Mouse (Mus musculus) c-Kit-positive CD71-positive TER-119-negative erythroid progenitor cells, embryonic 14.5 days (primary cell): ENCODE results near the gene Nrxn3.

ENCODE experiments used
- DNase-seq: peaks from one replicate; pipeline ENCODE4 v3.0.0-alpha.2; 2013; ENCODE audit warnings: low read depth

Gene Nrxn3

GRCm38 (mm10) chr12:89817072-89817773, 1094.5 kb downstream of the Nrxn3 start:
- no peak for DNase-seq

- no peak for DNase-seq
These were observed 1095.5 kb downstream of the Nrxn3 start for GRCm38 (mm10) chr12:89818200-89818599.

- no peak for DNase-seq
These were observed 1099.5 kb downstream of the Nrxn3 start for GRCm38 (mm10) chr12:89822141-89822540.

GRCm38 (mm10) chr12:89829927-89830326, 1107.3 kb downstream of the Nrxn3 start:
- no peak for DNase-seq

GRCm38 (mm10) chr12:89830350-89830749, 1107.7 kb downstream of the Nrxn3 start:
- DNase-seq, result no peak

- no peak for DNase-seq
These were observed 1108.6 kb downstream of the Nrxn3 start for GRCm38 (mm10) chr12:89831300-89831699.

- no peak for DNase-seq
These were observed 1113.6 kb downstream of the Nrxn3 start for GRCm38 (mm10) chr12:89836271-89836670.

- DNase-seq, result no peak
These were observed 1120.2 kb downstream of the Nrxn3 start for GRCm38 (mm10) chr12:89842861-89843260.

- no peak for DNase-seq
These were observed 1125.4 kb downstream of the Nrxn3 start for GRCm38 (mm10) chr12:89848116-89848515.

- DNase-seq, result no peak
These were observed 1131.7 kb downstream of the Nrxn3 start for GRCm38 (mm10) chr12:89854355-89854754.

GRCm38 (mm10) chr12:89867124-89867523, 1144.4 kb downstream of the Nrxn3 start:
- no peak for DNase-seq

GRCm38 (mm10) chr12:89882617-89883370, 1160.1 kb downstream of the Nrxn3 start:
- DNase-seq, result no peak

- no peak for DNase-seq
These were observed 1161.9 kb downstream of the Nrxn3 start for GRCm38 (mm10) chr12:89884576-89884975.

- no peak for DNase-seq
These were observed 1166.0 kb downstream of the Nrxn3 start for GRCm38 (mm10) chr12:89888647-89889046.

GRCm38 (mm10) chr12:89896901-89897300, 1174.2 kb downstream of the Nrxn3 start:
- no peak for DNase-seq

- DNase-seq, result no peak
These were observed 1186.9 kb downstream of the Nrxn3 start for GRCm38 (mm10) chr12:89909578-89909977.

GRCm38 (mm10) chr12:89918138-89918829, 1195.6 kb downstream of the Nrxn3 start:
- DNase-seq, result no peak

- no peak for DNase-seq
These were observed 1209.7 kb downstream of the Nrxn3 start for GRCm38 (mm10) chr12:89932338-89932737.

GRCm38 (mm10) chr12:89933630-89934029, 1211.0 kb downstream of the Nrxn3 start:
- no peak for DNase-seq

- no peak for DNase-seq
These were observed 1218.1 kb downstream of the Nrxn3 start for GRCm38 (mm10) chr12:89940746-89941145.

- DNase-seq, result no peak
These were observed 1223.3 kb downstream of the Nrxn3 start for GRCm38 (mm10) chr12:89945911-89946502.

- no peak for DNase-seq
These were observed 1223.8 kb downstream of the Nrxn3 start for GRCm38 (mm10) chr12:89946522-89946921.
